Mouse (Mus musculus) heart, postnatal 0 days (tissue): ENCODE data around the gene Tra2a. TPM values are rescaled to one million over a fixed set of nuclear protein-coding genes. Genes with fewer than 3 reads are reported as not detected.

Experiments used
- ATAC-seq: fragments of 200-750 bp; cut with Nextera tagmentation; 2 replicates; pipeline ENCODE4 v1.8.0; 2017; ENCODE audit warnings: low read depth, moderate number of reproducible peaks, moderate library complexity; ENCODE audit not compliant: insufficient read depth
- DNase-seq: peaks from one replicate; pipeline ENCODE4 v3.0.0-alpha.2; 2016; ENCODE audit warnings: low spot score
- H3K27ac ChIP-seq: fragments of 300-500 bp; sonication (generic); 2 replicates; pipeline ENCODE4 v1.5.1; 2014; ENCODE audit warnings: low read depth, mild to moderate bottlenecking
- H3K27me3 ChIP-seq: fragments of 300-500 bp; sonication (generic); 2 replicates; pipeline ENCODE4 v1.6.1; 2014; ENCODE audit warnings: low read length, mixed read lengths; ENCODE audit not compliant: control insufficient read depth, insufficient read depth
- H3K36me3 ChIP-seq: fragments of 300-500 bp; sonication (generic); replicated peaks from 2 replicates; pipeline ENCODE4 v1.6.1; 2014; ENCODE audit warnings: low read length, mixed read lengths; ENCODE audit not compliant: control insufficient read depth, insufficient read depth
- H3K4me1 ChIP-seq: fragments of 300-500 bp; sonication (generic); 2 replicates; pipeline ENCODE4 v1.6.1; 2014; ENCODE audit warnings: antibody characterized with exemption; ENCODE audit not compliant: control insufficient read depth, insufficient read depth
- H3K4me2 ChIP-seq: fragments of 300-500 bp; sonication (generic); 2 replicates; pipeline ENCODE4 v1.6.1; 2014; ENCODE audit warnings: low read depth, mild to moderate bottlenecking, low read length, moderate library complexity
- H3K4me3 ChIP-seq: fragments of 300-500 bp; sonication (generic); 2 replicates; pipeline ENCODE4 v1.5.1; 2014; ENCODE audit warnings: low read depth, low read length
- H3K9ac ChIP-seq: fragments of 300-500 bp; sonication (generic); replicated peaks from 2 replicates; pipeline ENCODE4 v1.6.1; 2014; ENCODE audit warnings: low read depth, low read length, mixed read lengths
- H3K9me3 ChIP-seq: fragments of 300-500 bp; sonication (generic); replicated peaks from 2 replicates; pipeline ENCODE4 v1.6.1; 2016; ENCODE audit warnings: low read length; ENCODE audit not compliant: control insufficient read depth
- CTCF ChIP-seq: IDR thresholded peaks from 2 replicates; pipeline ENCODE4 v1.5.1; 2016; ENCODE audit warnings: antibody characterized with exemption, control low read depth, low read depth
- EP300 ChIP-seq: IDR thresholded peaks from 2 replicates; pipeline ENCODE4 v1.6.1; 2016; ENCODE audit warnings: antibody characterized with exemption, low read depth
- WGBS: fragments of 180-500 bp; shearing (Covaris S2); extraction: QIAGEN DNeasy Blood & Tissue Kit; methylation state at CpG from one replicate; pipeline ENCODE4 v1.1.7; 2014; 5-methylcytosine and 5-hydroxymethylcytosine counted together
- polyA plus RNA-seq: library from polyadenylated mRNA; unstranded; fragments of >200 nt; fragmentation: Nextera tagmentation; extraction: Ambion mirVana; gene quantifications from 2 replicates; pipeline ENCODE4 v1.2.1, GENCODE M21; 2015
- total RNA-seq: library from RNA; depleted of rRNA; stranded (reverse); fragments of >200 nt; gene quantifications from 2 replicates; pipeline ENCODE4 v1.2.3, GENCODE M21; 2014; ENCODE audit warnings: low replicate concordance; rRNA removed

The Tra2a gene
- total and polyA plus RNA-seq, 2 experiments from 2014 or later: 26.0 to 41.8 TPM

DNA sequence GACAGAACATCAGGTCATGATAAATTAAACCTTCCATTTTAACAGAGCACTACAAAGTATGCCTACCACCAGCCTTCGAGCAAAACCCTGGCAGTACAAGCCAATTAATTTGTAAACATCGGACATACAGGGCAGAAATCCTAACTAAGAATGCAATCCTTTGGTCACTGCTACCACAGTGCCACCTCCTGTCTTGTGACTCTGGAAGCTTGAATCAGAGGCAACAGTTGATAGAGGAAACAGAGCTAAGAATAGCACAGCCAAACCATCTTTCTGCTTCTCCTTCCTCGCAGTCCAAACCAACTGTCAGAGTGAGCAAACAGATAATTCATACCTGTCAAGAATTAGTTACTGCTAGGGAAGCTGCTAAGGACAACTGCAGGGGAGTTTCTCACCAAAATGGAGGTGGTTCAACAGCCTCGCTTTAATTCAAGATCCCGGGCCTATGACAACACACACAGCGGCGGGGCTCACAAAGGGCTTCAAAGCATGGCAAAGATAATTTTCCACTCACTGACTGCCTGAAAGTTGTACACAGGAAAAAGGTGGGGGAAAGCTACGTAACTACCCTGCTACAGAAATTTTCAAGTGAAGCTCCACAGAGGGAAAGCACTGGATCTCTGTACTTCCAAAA lies 55.4 kb downstream of the Tra2a start:
- H3K27ac ChIP-seq: peak overlapping the region; percentile 76
- H3K27me3 ChIP-seq: no peaks in the 10 kb centered on the region
- H3K36me3 ChIP-seq: peaks cover 14% of the 10 kb centered on the region
- WGBS: 12% methylated on average over 8 of the region's 8 CpGs
- peaks cover 43% of the 10 kb centered on the region for H3K4me1 ChIP-seq
- TF ChIP-seq CTCF: peak; percentile 81
- no peak for TF ChIP-seq EP300
- ATAC-seq (peak; percentile 81), DNase-seq (peak; percentile 85)
- H3K4me3 ChIP-seq: peak overlapping the region; percentile 23
- peak overlapping the region; percentile 60 for H3K4me2 ChIP-seq
- no peak overlapping the region for H3K9ac ChIP-seq
- H3K9me3 ChIP-seq: no peaks in the 10 kb centered on the region

DNA sequence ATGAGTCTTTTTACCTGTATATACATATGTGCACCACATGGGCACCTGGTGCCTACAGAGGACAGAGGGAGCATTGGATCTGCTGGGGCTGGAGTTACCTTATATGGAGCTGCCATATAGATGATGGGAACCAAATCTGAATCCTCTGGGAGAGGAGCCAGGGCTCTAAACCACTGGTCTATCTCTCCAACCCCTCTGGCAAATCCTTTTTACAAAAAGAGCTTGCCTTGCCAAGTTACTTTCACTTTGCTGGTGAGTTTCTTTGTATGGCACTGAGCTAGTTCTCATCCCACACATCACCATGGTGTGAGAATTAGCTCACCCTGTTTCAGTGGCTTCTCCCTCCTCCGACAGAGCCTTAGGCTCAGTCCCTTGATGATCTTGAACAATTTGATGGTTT lies 57.4 kb downstream of the Tra2a start:
- Histone ChIP-seq H3K4me2 (no peak overlapping the region), H3K27ac (no peak overlapping the region), H3K27me3 (no peaks in the 10 kb centered on the region), H3K9ac (no peak overlapping the region), H3K36me3 (peaks cover 17% of the 10 kb centered on the region), H3K4me1 (peaks cover 34% of the 10 kb centered on the region), H3K9me3 (no peaks in the 10 kb centered on the region), H3K4me3 (no peak overlapping the region)
- WGBS: 50% methylated on average over 1 of the region's 1 CpGs
- TF ChIP-seq CTCF (no peak), EP300 (no peak)
- DNase-seq: no peak
- no peak for ATAC-seq

DNA sequence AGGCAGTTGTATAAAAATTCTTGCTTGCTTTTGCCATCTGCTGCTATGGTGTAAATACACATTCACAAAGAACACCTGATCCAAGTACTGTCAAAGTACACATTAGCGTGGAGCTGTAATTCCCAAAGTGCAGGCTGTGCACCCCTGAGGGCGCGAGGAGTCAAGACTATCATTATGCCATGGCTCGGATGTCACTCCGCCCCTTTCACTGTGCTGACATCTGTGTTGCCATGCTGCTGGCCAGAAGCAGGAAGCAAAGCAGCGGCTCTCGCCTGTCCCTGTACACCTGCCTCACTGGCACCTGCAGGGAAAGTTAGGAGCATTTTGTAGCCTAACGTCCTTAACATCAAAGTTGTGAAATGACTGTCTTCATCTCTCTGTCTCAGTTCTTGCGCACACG lies 68.6 kb downstream of the Tra2a start:
- H3K27me3 ChIP-seq: no peaks in the 10 kb centered on the region
- no peak overlapping the region for H3K27ac ChIP-seq
- H3K4me3 ChIP-seq: no peak overlapping the region
- no peak for TF ChIP-seq EP300
- TF ChIP-seq CTCF: no peak
- DNase-seq (no peak), ATAC-seq (no peak)
- H3K9ac ChIP-seq: no peak overlapping the region
- no peak overlapping the region for H3K4me2 ChIP-seq
- H3K36me3 ChIP-seq: 0 out of 2 replicates have a peak, but pooled peaks cover 4% of the 10 kb centered on the region
- H3K9me3 ChIP-seq: no peaks in the 10 kb centered on the region
- no peaks in the 10 kb centered on the region for H3K4me1 ChIP-seq
- 92% methylated on average over 10 of the region's 10 CpGs for WGBS

DNA sequence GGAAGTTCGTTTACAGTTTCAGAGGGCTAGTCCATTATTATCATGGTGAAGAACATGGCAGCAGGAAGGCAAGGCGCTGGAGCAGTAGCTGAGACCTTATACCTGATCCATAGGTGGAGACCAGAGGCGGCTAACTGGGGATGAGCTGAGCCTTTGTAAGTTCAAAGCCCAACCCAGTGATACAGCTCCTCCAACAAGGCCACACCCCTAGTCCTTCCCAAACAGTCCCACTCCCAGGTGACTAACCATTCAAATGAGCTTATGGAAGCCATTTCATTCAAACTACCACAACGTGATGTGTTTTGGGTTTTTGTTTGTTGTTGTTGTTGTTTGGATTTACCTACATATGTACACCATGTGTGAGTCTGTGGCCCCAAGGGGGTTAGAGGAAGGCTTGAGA lies 69.3 kb downstream of the Tra2a start:
- ATAC-seq: no peak
- H3K27ac ChIP-seq: no peak overlapping the region
- H3K9ac ChIP-seq: no peak overlapping the region
- H3K4me1 ChIP-seq: no peaks in the 10 kb centered on the region
- TF ChIP-seq CTCF (no peak), EP300 (no peak)
- no peak overlapping the region for H3K4me2 ChIP-seq
- no peaks in the 10 kb centered on the region for H3K9me3 ChIP-seq
- no peak for DNase-seq
- H3K4me3 ChIP-seq: no peak overlapping the region
- H3K36me3 ChIP-seq: 0 out of 2 replicates have a peak, but pooled peaks cover 4% of the 10 kb centered on the region
- H3K27me3 ChIP-seq: no peaks in the 10 kb centered on the region
- 94% methylated on average over 4 of the region's 4 CpGs for WGBS

Other genes starting within 250 kb of the Tra2a start
- 5.1 and 13.7 TPM in 2 replicates for gene Gpnmb, start 227.5 kb downstream of the Tra2a start, total RNA-seq
- 4.0 and 7.2 TPM in 2 replicates for gene Gpnmb, start 227.5 kb downstream of the Tra2a start, polyA plus RNA-seq
- gene Malsu1, start 190.2 kb downstream of the Tra2a start, total RNA-seq: 20.0 and 35.3 TPM in 2 replicates
- 97.6 and 105 TPM in 2 replicates for gene Malsu1, start 190.2 kb downstream of the Tra2a start, polyA plus RNA-seq
- 9.4 and 21.5 TPM in 2 replicates for gene Igf2bp3, start 49.1 kb downstream of the Tra2a start, total RNA-seq
- gene Igf2bp3, start 49.1 kb downstream of the Tra2a start, polyA plus RNA-seq: 19.0 and 21.0 TPM in 2 replicates
- 4.3 and 6.9 TPM in 2 replicates for gene Ccdc126, start 55.2 kb upstream of the Tra2a start, total RNA-seq
- gene Ccdc126, start 55.2 kb upstream of the Tra2a start, polyA plus RNA-seq: 8.3 and 9.2 TPM in 2 replicates
- 0.11 and 4.8 TPM in 2 replicates for gene Fam221a, start 103.7 kb upstream of the Tra2a start, total RNA-seq
- 1.9 and 2.5 TPM in 2 replicates for gene Fam221a, start 103.7 kb upstream of the Tra2a start, polyA plus RNA-seq
- gene Stk31, start 131.6 kb upstream of the Tra2a start, total RNA-seq: 0.31 TPM in 1 of 2 replicates, not detected in the other
- gene Stk31, start 131.6 kb upstream of the Tra2a start, polyA plus RNA-seq: not detected in 2 replicates